Mouse (Mus musculus): ENCODE data around the gene Rbfox1.

The Rbfox1 gene

DNA sequence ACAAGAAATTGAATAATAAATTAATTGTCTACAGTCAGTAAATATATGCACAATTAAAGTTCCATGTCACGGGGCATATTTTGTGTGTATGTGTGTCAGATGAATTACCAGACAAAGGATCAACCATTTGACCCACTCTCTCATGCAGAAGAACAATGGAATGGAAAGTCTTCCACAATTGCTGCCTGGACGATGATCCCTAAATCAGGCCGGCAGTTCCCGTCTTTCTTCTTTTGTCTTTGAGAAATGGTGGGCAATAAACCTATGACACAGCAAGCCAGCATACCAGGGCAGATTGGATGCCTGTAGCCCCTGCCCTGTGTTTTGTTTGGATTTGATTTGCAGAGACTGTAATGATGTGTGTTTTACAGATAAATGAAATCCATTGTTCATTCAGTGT, 362.4 kb downstream of the Rbfox1 start:
- DNase-seq: no peak

DNA sequence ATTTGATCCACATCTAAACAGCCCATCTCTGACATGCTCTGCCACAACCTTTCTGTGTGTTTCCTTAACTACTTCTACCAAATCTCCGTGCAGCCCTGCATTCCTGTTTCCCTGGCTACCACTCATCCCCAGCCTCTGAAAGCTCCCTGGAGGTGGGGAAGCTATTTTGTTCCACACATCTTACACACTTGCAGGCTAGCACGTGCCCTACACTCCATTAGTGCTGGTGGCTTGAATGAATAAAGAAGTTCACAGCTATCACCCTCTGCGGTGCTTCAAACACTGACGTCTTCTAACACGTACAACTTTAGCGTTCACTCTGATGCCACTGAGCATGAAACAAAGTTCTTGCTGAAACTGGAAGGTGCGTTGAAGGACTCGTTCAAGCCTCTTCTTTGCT, 379.4 kb downstream of the Rbfox1 start:
- peak; percentile 58 for DNase-seq

DNA sequence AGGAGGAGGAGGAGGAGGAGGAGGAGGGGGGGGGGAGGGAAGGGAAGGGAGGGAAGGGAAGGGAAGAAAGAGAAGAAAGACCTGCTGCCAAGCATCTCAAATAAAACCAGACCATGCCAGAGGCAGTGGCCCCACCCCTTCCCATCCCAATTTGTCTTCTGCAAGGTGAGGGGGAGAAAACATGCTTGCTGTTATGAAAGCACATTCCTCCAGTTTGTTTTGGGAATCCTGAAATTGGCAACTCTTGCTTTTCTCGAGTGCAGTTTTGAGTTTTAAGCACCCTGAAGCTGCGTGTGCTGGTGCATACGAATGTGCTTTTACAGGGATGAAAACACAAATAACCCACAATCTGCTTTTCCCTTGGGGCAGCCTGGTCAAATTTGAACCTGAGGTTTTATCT, 380.5 kb downstream of the Rbfox1 start:
- DNase-seq: no peak

DNA sequence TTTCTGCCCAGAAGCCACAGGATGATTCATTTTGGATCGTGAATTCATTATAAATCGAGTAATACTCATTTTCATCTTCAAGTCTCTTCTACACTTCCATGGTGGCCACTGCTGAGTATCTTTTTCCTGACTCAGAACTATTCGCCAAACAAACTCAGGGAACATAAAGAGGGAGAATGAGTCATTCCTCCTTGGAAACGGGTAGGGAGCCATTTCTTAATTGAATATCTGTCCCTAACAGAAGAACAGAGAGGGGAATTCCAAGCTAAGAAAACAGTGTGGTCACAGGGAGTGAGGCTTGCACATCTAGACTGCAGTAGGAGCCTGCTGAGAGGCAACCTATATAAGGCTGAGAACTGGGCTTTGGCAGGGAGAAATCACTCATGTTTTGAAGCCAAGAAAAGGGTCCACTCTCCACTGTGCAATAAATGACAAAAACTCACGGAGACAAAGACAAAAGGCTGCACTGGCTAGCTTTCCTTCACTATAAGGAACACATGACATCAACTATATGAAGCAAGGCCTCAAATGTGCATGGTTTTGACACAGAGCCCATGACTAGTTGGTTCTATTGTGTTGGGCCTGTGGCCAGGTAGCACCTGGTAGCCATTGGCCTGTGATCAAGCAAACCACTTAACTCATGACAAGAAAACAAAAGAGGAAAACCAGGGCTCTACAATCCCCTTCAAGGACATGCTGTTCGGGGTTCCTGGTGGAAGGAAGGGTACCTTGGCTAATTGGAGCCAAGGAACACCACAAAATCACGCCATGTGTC, 386.6 kb downstream of the Rbfox1 start:
- peak; percentile 61 for DNase-seq

DNA sequence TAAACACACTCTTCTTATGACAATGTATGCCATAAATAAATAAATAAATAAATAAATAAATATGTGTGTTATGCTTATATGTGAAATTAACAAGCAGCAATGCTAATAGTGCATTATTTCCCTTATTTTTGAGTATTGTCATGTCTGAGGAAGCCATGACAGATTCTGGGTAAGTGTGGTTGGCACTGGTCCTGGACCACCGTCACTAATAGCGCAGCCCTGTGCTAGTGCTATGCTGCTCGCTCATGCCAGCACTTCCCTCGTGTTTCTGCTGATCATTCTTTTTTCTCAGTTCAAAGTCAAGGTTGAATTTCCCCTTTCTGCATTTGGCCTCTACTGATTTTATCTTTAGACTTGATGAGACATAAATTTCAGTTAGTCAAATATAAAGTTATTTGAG, 398.3 kb downstream of the Rbfox1 start:
- DNase-seq: peak; percentile 14

DNA sequence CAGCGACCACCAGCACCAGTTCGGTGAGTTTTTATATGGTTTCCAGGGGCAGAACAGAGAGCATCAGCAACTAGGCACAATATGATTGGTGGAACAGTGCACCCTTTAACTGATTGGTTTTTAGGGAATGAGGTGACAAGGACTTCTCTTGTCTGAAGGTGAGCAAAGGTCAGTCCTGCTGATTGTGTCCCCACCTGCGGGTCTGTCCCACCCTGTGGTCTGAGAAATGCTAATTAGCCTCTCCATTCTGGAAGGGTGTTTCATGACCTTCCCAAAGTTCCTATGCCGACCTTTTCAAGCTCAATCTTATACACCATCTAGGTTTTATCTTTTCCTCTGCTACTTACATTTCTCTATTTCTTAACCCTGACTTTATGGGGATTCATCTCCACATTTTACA, 399.2 kb downstream of the Rbfox1 start:
- DNase-seq: no peak

DNA sequence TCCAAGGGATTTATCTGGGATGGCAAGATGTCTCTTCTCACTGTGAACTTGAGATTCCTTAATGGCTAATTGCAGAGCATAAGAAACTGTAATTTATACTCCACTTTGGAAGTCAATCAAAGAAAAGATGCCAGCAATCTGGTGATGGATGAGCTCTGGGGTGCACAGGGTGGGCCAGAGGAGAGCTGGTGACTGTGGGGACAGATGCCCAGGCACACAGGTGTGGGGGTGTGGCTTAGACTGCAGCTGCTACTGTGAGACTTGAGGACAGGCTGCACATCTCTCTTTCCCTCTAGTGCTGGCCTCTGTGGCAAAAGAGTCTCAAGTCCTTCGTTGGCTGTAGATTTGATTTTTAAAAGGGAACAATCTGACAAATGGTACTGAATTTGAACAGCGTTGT, 402.5 kb downstream of the Rbfox1 start:
- DNase-seq: peak; percentile 40

DNA sequence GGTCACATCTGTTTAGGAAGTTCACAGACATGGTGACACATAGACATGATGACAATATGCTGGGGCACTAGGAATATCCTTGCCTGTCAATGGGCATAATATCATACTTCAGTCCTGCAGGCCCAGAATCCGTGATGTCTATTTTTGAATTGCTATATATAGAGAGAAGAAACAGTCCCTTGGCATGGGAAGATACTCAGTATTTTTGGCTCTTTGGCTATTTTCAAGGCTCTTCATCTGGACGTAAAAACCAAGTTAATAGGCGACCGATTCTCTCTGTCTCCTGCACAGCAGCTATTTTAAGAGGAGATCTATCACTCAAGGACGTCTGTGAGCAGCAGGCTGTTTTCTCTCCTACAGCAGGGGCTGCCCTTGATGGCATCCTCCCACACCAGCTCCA, 415.0 kb downstream of the Rbfox1 start:
- peak; percentile 59 for DNase-seq

DNA sequence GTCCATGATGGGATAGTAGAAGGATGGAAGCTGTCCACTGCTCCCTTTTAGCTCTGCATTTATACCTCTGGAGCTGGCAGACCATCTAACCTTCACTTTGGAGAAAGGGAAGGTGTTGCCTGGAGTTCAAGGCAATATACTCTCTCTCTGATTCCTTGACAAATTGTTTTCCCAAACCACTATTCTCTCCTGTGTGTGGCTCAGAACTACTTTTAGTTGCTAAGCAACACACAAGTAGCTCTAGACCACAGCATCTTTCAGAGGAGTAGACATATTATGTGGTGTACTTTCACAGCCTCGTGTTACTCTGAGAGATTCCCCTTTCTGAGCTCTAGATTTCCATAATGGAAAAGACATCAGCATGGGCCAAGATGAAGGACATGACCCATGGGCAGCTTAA, 417.9 kb downstream of the Rbfox1 start:
- DNase-seq: peak; percentile 64

DNA sequence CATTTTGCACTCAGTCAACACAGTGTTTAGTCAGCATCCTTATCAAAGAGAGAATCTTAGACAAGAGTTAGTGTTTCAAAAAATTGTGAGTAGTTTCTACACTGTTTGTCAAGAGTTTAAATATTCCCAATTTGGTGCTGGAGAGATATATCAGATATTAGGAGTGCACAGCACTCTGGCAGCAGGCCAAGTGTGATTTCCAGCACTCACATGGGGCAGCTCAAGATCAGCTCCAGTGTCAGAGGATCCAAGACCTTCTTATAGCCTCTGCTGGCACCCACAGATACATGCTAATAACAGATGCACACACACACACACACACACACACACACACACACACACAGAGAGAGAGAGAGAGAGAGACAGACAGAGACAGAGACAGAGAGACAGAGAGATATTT, 424.8 kb downstream of the Rbfox1 start:
- DNase-seq: no peak

DNA sequence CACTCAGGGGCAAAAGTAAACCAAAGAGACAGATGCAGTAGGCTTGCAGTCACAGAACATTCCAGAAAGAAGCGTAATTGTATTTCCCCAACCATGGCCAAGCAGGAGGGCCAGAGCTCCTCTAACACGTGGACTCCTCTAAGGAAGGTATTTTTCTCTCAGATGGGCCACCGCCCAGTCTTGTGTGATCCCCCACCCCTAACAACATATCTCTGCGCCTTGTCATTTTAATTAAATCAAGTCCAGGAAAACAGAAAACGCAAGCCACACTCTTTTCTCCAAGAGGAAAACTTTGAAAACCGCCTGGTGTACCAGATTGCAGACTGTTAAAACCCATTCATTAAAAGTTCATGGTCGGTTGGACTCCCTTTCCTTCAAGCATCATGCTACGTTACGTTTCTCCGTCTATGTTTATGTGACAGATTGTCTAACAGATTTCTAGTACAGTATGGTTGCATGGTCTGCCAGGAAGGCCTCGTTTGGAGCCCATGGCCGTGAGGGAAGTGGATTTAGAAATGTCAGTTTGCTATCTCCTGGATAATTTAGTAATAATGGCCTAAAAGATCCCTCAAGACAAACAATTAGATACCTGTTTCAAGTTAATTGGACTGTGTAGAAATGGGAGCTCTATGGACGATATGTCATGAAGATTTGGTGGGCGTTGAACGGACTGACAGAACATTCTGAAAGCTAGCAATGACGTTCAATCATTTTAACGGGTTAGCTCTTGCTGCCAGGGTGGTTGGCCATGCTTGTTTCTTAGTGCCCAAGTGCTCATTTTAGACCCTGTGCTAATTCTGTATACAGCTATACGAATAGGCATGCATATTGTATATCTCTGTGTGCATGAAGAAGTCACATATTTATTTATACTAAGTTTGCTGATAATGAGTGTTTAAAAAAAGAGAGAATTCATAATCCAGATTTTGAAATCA, 425.9 kb downstream of the Rbfox1 start:
- DNase-seq: no peak

DNA sequence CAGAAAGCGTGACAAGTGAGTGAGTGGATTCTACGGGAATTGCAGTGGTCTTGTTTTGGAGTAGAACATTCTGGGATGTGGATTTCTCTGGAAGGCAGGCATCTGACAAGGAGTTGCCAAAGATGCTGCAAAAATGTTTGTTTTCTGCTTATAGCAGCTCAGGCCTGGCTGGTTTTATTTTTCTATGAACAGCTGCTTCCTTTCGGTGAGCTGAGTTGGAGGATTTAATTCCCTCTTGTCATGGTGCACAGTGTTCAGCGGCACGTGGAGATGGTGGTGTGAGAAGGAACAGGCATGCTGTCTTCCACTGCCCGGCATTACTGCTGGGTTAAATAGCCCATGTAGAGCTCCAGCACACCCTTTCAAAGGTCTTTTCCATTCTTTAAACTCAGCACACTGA, 428.5 kb downstream of the Rbfox1 start:
- DNase-seq: no peak

DNA sequence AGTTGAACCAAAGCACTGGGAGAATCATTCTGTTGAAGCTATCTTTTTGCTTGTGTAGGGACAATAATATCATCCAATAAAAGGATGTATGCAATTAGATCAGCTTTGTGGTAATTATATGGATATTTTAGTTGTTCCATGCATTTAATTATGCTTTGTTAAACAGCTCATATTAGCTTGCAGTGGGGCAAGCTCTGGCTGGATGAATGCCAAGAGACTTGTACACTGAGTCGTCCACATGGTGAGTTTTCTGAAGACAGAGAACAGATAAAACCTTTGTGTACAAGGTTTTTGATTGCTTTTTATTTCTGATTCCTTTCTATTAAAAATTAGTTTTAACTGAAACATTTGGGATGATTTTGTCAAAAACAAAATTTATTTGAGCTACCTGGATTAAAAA, 439.7 kb downstream of the Rbfox1 start:
- no peak for DNase-seq

DNA sequence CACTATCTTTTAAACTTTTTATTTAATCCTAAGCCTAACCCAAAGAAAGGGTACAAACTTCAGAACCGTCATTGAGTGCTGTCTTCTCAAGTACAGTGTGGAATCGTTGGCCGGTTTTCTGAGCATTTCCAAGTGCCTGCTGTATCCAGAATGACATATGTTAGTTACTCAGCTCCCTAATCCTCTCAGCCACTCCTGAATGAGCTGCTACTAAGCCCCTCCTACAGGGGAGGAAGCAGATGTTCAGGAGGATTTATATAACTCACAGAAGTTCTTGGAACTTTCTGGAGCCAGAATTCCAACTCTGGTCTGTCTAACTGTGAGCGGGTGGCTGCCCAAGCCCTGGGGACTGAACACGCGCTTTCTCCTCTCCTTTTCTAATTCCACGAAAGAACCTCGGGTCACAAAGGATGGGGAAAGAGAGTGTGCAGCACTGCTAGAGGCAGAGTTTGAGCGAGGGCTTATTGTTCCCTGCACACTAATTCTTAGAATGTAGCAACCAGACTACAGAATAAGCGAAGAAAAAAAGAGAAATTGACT, 446.3 kb downstream of the Rbfox1 start:
- DNase-seq: peak; percentile 79

DNA sequence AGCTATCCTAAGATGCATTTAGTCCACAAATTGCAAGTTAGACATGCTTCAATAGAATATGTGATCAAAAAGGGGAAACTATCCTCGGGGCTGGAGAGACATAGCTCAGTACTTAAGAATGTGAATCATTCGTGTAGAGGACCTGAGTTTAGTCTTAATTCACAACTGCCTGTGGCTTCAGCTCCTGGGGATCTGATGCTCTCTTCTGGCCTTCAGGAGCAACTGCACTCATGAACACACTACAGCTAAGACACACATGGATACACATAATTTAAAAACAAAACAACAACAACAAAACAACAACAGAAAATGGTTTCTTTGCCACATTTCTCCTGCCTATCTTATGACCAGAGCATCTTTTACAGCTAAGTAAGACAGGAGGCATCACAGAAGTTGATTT, 448.1 kb downstream of the Rbfox1 start:
- DNase-seq: peak; percentile 10

DNA sequence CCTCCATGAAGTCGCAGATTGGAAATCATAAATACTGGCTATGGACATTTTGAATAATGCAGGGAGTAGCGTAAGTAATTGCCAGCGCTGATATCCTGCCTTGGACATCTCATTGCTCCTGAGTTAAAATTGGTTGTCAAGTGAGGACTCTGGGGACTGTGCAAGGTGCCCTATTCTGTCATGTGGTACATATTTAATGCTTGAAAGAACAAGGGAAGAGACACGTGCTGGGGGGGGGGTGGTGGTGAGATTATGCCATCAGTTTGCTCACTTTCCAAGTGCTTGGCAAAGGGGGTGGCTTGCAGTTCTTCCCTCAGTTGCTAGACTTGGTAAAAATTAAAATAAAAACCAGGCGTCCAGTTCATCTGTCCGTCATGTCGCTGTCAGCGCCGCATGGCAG, 462.9 kb downstream of the Rbfox1 start:
- peak; percentile 61 for DNase-seq

DNA sequence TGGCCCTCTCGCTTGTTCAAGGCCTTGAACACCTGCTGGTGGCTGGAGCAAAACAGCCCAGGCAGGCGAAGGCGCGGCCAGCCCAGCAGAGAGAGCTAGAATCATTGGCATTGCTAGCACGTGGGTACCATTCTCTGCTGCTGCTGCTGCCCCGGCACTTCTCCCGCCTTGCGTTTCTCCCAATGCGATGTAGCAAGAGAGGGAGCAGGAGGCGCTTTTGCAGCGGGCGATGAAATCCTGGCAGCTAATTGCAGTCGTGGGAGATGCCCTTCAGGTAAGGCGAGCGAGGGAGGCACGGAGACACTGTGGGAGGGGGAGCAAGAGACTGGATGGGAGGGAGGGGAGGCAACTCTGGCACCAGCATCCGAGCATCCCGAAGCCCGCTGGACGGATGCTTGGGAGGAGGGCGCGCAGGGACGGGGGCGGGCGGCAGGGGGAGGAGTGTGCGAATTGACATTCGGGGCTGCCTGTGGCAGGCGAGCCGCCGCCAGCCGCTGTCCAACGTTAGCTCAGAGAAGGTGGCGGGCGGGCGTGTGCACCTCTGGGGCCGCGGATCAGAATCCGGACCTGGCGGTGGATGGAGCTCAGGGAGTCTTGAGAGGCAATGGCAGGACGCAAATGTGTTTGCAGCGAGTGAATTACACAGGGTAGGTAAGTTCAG, 463.6 kb downstream of the Rbfox1 start:
- DNase-seq: peak; percentile 90

DNA sequence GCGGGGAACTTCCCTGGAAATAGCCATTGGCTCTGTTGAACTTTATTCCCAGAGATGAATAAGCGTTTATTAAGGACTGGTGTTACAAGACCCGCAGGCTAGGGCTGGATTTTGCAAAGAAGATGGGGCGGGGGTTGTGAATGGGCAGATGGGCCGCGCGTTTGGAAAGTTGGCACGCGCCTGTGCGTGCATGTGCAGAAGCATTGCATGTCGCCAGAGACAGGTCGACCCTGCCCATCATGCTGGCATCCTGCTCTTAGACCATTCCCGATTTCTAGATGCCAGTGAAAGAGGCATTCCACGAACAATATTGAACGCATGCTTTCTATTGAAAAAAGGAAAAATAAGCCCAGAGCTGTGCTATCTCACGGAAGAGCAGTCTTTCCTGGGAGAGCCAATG, 464.2 kb downstream of the Rbfox1 start:
- DNase-seq: peak; percentile 48

DNA sequence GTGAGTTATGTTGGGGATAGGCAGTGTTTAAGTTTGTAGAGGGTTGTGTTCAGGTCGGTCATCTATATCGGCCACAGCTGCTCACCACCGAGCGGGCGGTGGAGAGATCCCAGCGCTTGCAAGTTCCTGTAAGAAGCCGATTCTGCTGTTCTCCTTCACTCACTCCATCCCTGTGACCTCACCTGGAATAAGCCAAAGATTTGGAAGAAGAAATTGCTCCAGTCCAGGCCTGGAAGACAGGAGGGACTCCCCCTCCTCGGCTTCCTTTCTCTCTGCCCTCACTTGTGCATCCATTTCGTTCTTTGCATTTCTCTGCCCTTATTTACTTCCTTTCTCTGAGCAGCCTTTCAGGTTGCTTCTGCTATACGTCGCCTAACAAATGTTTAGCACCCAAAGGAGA, 465.1 kb downstream of the Rbfox1 start:
- DNase-seq: peak; percentile 54

DNA sequence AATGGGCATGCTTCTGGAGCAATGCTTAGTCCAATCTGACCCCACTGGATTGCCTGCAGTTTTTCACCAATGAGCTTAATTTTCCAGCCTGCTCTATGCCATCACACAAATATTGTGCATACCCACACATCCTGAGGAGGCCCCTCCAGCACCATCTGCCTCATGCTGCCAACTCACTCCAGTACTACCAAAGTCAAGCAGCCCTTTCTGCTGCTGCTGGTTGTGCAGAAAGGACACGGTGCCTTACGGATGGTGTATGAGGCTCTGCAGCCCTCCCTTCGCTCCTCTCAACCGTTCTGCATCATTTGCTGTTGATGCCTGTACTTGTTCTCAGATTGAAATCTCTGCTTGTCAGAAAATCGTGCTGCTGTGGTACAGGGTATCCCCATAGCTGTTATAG, 468.0 kb downstream of the Rbfox1 start:
- DNase-seq: peak; percentile 60

DNA sequence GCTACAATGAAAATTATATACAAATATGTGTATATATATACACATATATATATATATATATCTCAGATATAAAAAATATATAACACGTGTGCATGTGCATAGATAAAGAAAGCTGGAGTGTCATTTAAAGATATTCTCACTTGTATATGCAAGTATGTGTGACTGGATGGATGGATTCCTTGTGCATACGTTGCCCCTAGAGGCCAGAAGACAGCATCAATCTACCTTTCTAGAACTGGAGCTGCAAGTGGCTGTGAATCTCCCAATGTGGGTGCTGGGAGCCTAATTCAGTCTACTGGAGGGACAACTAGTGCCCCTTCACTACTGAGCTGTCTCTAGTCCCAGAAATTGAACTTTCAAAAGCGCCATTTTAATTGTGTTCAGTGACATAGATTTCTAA, 471.8 kb downstream of the Rbfox1 start:
- DNase-seq: no peak

DNA sequence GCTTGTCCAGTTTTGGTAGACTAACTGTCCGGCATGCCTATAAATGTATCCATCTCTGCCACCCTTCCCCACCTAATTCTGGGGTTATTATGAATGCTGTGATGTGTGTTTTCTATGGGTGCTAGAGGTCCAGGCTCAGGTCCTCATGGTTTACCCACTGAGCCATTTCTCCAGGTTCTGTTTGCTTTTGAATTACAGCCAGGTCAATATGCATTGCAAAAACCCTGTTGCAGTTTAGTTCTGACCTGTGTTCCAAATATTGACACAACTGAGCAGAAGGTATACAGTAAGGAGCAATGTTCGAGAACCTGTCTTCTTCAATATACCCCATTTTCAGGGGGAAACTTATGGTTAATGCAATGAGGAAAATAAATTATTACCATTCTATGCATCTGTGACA, 480.6 kb downstream of the Rbfox1 start:
- peak; percentile 12 for DNase-seq

DNA sequence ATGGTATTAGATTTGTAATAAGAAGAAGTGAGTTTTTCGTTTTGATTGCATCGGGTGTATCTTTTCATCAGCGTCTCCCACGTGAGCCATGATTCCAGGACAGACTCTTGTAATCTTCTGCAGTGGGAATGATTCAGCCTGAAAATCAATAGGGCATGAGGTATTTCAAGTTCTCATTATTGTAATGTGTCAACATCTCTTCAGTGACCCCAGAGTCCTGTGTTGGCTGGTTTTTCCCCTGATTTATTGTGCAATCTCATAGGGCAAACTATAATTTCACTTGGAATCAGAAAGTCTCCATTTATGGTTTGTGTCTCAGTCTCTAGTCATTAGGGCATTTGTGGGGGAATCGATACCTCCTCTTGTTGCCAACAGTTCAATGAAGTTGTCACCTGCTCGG, 481.5 kb downstream of the Rbfox1 start:
- no peak for DNase-seq
